Mouse (Mus musculus) lung, embryonic 14.5 days (tissue): ENCODE measurements at regions not wholly inside any gene's neighbourhood (a gene's known extent, or its start where the extent isn't known, plus 50 kb on each side); places are given as distances from the start of the nearest gene placed in this dataset.
"Not testable (repeated sequence)": the region's sequence is repeated elsewhere in the genome, so short reads cannot be mapped to it uniquely, and the experiment has no call there.

ENCODE experiments used
- ATAC-seq: fragments of 200-750 bp; cut with Nextera tagmentation; 2 replicates; pipeline ENCODE4 v1.8.0; 2017; ENCODE audit warnings: mild to moderate bottlenecking, moderate TSS enrichment, moderate library complexity; ENCODE audit not compliant: insufficient read depth
- DNase-seq: peaks from one replicate; pipeline ENCODE4 v3.0.0-alpha.2; 2015
- H3K27ac ChIP-seq: fragments of 300-500 bp; sonication (generic); 2 replicates; pipeline ENCODE4 v1.5.1; 2014; ENCODE audit warnings: low read depth, mild to moderate bottlenecking, moderate library complexity
- H3K27me3 ChIP-seq: fragments of 300-500 bp; sonication (generic); 2 replicates; pipeline ENCODE4 v1.6.1; 2014; ENCODE audit warnings: low read length, control low read depth; ENCODE audit not compliant: insufficient read depth
- H3K36me3 ChIP-seq: fragments of 300-500 bp; sonication (generic); 2 replicates; pipeline ENCODE4 v1.6.1; 2014; ENCODE audit warnings: control low read depth; ENCODE audit not compliant: insufficient read depth
- H3K4me1 ChIP-seq: fragments of 300-500 bp; sonication (generic); 2 replicates; pipeline ENCODE4 v1.6.1; 2014; ENCODE audit warnings: antibody characterized with exemption, control low read depth; ENCODE audit not compliant: insufficient read depth
- H3K4me2 ChIP-seq: fragments of 300-500 bp; sonication (generic); 2 replicates; pipeline ENCODE4 v1.6.1; 2014; ENCODE audit warnings: mild to moderate bottlenecking
- H3K4me3 ChIP-seq: fragments of 300-500 bp; sonication (generic); 2 replicates; pipeline ENCODE4 v1.5.1; 2014; ENCODE audit warnings: low read depth, low read length
- H3K9ac ChIP-seq: fragments of 300-500 bp; sonication (generic); 2 replicates; pipeline ENCODE4 v1.6.1; 2014
- H3K9me3 ChIP-seq: fragments of 300-500 bp; sonication (generic); 2 replicates; pipeline ENCODE4 v1.6.1; 2016; ENCODE audit warnings: low read depth, low read length, control low read depth
- CTCF ChIP-seq: IDR thresholded peaks from 2 replicates; pipeline ENCODE4 v1.5.1; 2016; ENCODE audit warnings: antibody characterized with exemption, low read depth
- WGBS: fragments of 180-500 bp; shearing (Covaris S2); extraction: QIAGEN DNeasy Blood & Tissue Kit; methylation state at CpG from one replicate; pipeline ENCODE4 v1.1.7; 2014; 5-methylcytosine and 5-hydroxymethylcytosine counted together

DNA sequence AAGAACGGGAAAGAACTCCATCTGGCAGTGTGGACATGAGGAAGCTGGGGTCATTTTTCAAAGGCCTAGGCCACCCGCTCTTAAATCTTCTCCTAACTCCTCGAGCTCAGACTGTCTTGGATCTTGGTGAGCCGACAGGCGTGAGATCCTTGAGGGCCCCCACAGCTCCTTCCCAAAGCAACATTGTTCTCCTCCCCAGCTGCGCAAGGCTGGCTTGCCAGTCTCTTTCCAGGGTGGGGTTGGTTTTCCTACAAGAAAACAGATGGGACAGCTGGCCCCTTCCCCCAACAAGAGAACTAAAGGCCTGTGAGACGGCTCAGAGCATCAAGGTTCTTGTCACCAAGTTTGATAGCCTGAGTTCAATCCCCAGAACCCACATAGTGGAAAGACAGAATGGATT lies 994.3 kb downstream of the 4930447A16Rik start:
- 49% methylated on average over 7 of the region's 7 CpGs for WGBS
- H3K9ac ChIP-seq = no peak overlapping the region
- no peak overlapping the region for H3K27ac ChIP-seq
- no peaks in the 10 kb centered on the region for H3K9me3 ChIP-seq
- no peak for TF ChIP-seq CTCF
- H3K36me3 ChIP-seq = no peaks in the 10 kb centered on the region
- no peaks in the 10 kb centered on the region for H3K27me3 ChIP-seq
- H3K4me3 ChIP-seq = no peak overlapping the region
- no peak overlapping the region for H3K4me2 ChIP-seq
- ATAC-seq (no peak), DNase-seq (no peak)
- H3K4me1 ChIP-seq = peaks cover 10% of the 10 kb centered on the region

- peak; percentile 61 for DNase-seq
- Histone ChIP-seq H3K27me3 (no peaks in the 10 kb centered on the region), H3K9me3 (no peaks in the 10 kb centered on the region), H3K27ac (peak overlapping the region; percentile 1; the same call in 1 of the 2 replicates), H3K4me3 (no peak overlapping the region), H3K9ac (no peak overlapping the region), H3K4me1 (peaks cover 10% of the 10 kb centered on the region), H3K4me2 (no peak overlapping the region), H3K36me3 (no peaks in the 10 kb centered on the region)
- ATAC-seq = peak; percentile 79
- no peak for TF ChIP-seq CTCF
- 14% methylated on average over 3 of the region's 3 CpGs for WGBS
These were observed 995.4 kb downstream of the 4930447A16Rik start for GRCm38 (mm10) chr15:38420784-38421183.

- 77% methylated on average over 6 of the region's 6 CpGs for WGBS
- peaks cover 10% of the 10 kb centered on the region for H3K4me1 ChIP-seq
- no peaks in the 10 kb centered on the region for H3K36me3 ChIP-seq
- H3K9ac ChIP-seq = no peak overlapping the region
- ATAC-seq (no peak), DNase-seq (no peak)
- H3K9me3 ChIP-seq = no peaks in the 10 kb centered on the region
- no peak for TF ChIP-seq CTCF
- H3K27ac ChIP-seq = no peak overlapping the region
- no peak overlapping the region for H3K4me3 ChIP-seq
- H3K27me3 ChIP-seq = no peaks in the 10 kb centered on the region
- H3K4me2 ChIP-seq = no peak overlapping the region
These were observed 997.4 kb downstream of the 4930447A16Rik start for GRCm38 (mm10) chr15:38422741-38423140.

DNA sequence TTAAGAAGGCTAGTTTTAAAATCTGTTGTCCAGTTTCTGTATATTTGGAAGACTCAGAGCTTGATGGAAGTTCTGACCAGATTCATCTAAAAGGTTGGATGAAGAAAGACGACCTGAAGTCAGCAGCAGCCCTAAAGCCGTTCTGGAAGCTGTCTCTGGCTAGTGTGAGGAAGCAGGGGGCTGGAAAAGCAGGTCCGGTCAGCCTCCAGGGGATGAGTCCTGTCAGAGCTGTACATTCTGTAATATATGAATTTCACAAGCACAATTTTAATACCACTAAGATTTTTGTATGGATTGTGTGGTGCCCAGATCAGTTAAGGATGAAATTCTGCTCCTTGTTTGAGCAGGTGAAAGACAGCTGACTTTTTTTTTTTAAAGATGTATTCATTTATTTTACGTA lies 1000.2 kb downstream of the 4930447A16Rik start:
- Histone ChIP-seq H3K9me3 (no peaks in the 10 kb centered on the region), H3K27ac (no peak overlapping the region), H3K36me3 (no peaks in the 10 kb centered on the region), H3K9ac (no peak overlapping the region), H3K4me1 (peaks cover 7% of the 10 kb centered on the region), H3K4me2 (no peak overlapping the region), H3K4me3 (no peak overlapping the region), H3K27me3 (no peaks in the 10 kb centered on the region)
- ATAC-seq (no peak), DNase-seq (no peak)
- no peak for TF ChIP-seq CTCF
- 68% methylated on average over 4 of the region's 4 CpGs for WGBS

GRCm38 (mm10) chr15:38427966-38428365 lies 1002.6 kb downstream of the 4930447A16Rik start:
- TF ChIP-seq CTCF = no peak
- 36% methylated on average over 1 of the region's 1 CpGs for WGBS
- Histone ChIP-seq H3K4me3 (no peak overlapping the region), H3K36me3 (no peaks in the 10 kb centered on the region), H3K9me3 (no peaks in the 10 kb centered on the region), H3K4me2 (no peak overlapping the region), H3K27me3 (no peaks in the 10 kb centered on the region), H3K27ac (no peak overlapping the region), H3K9ac (no peak overlapping the region), H3K4me1 (no peaks in the 10 kb centered on the region)
- ATAC-seq (no peak), DNase-seq (no peak)

DNA sequence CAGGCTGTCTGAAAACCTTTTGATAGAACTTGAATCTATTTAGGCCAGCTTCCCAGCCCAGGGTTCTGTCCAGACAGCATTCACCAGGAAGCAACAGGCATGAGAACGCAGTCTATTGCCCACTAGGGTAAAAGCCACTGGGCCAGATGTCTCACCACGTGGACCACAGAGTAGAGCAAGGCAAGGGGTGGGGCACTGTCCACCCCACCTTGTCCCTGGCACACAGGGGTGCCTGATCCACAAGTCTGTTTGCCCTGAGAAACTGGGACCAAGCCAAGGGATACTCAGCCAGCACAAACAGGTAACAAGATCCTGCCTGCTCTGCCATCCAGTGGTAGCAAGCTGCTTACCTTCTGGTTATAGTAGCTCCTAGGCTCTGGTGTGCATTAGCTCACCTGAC lies 1006.3 kb downstream of the 4930447A16Rik start:
- ATAC-seq (0 out of 2 replicates have a peak, but pooled peaks have one; percentile 28), DNase-seq (peak; percentile 16)
- no peak; the same call in 1 of the 2 replicates for TF ChIP-seq CTCF
- Histone ChIP-seq H3K27me3 (no peaks in the 10 kb centered on the region), H3K4me1 (no peaks in the 10 kb centered on the region), H3K9ac (no peak overlapping the region), H3K4me2 (no peak overlapping the region), H3K36me3 (no peaks in the 10 kb centered on the region), H3K27ac (no peak overlapping the region), H3K9me3 (peaks cover 5% of the 10 kb centered on the region; the same call in 1 of the 2 replicates), H3K4me3 (no peak overlapping the region)
- 71% methylated on average over 2 of the region's 2 CpGs for WGBS

DNA sequence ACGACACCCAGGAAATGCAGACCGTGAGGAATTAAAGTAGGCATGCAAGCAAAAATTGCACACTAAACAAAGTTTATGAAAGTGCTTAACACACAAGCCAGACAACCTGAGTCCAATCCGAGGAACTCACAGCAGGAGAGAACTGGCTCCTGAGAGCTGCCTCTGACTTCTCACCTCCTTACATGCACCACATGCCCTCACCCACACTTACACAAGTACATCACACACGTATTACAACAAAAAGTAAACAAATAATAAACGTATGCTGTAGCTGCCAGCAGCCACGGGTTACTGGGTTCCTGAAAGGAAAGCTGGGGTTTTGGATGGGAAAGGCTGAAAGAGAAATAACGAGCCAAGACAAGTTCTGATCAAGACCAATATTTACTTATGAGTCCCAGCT lies 1008.0 kb downstream of the 4930447A16Rik start:
- ATAC-seq (no peak), DNase-seq (no peak)
- Histone ChIP-seq H3K27ac (no peak overlapping the region), H3K9me3 (peaks cover 5% of the 10 kb centered on the region; the same call in 1 of the 2 replicates), H3K4me2 (no peak overlapping the region), H3K27me3 (no peaks in the 10 kb centered on the region), H3K36me3 (no peaks in the 10 kb centered on the region), H3K4me3 (no peak overlapping the region), H3K4me1 (no peaks in the 10 kb centered on the region), H3K9ac (no peak overlapping the region)
- TF ChIP-seq CTCF = no peak
- WGBS = 64% methylated on average over 7 of the region's 7 CpGs

- ATAC-seq, H3K4me1 ChIP-seq, H3K27ac ChIP-seq, H3K9ac ChIP-seq, H3K9me3 ChIP-seq, H3K4me2 ChIP-seq, H3K27me3 ChIP-seq, H3K36me3 ChIP-seq, DNase-seq, H3K4me3 ChIP-seq: not testable (repeated sequence)
- WGBS = 91% methylated on average over 2 of the region's 2 CpGs
These were observed 1008.9 kb downstream of the 4930447A16Rik start for GRCm38 (mm10) chr15:38434239-38434638.
